In the genomic region with DNA sequence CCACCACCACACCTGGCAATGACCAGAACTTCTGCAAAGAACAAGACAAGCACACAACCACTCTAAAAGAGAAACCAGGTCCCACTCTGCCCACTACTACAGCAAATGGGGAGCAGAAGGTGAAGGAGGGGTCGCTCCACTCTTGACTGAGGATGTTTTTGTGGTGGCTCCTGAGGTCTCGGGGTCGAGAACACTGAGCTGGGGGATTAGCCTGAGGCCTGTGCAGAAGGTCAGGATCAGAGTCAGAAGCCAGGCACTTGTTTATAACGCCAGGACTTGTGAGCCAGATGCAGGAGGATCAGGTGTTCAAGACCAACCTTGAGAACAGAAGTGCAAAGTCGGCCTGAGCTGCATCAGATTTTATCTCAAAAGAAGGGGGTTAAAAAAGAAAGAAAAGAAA, we compare ENCODE assay signal across 23 mouse cellular contexts. TPM values are rescaled to one million over a fixed set of nuclear protein-coding genes. Genes with fewer than 3 reads are reported as not detected.
DNase-seq lines count a peak whose midpoint lies in the region; ATAC-seq and TF ChIP-seq lines count a peak whose summit lies in the region.
"Had no signal": no experiment of that assay in that cellular context is flagged by ENCODE, and none has a peak within 500 bp of the region (broad histone marks: within the 10 kb centered on the region; RNA-seq: fewer than 3 reads in every experiment).

No protein-coding gene starts in this region.

- no peak overlapping the region for H3K9ac ChIP-seq in hindbrain, embryonic 11.5 days (ENCODE audit: low read depth, low read length)
- H3K9ac ChIP-seq: embryonic facial prominence, embryonic 13.5 days; forebrain, embryonic 15.5 days; hindbrain, embryonic 13.5 days; liver, embryonic 12.5 days; liver, postnatal 0 days; midbrain, embryonic 15.5 days had no signal

- no peaks in the 10 kb centered on the region for H3K9me3 ChIP-seq in hindbrain, embryonic 11.5 days (ENCODE audit: control insufficient read depth, low read length)
- H3K9me3 ChIP-seq: embryonic facial prominence, embryonic 13.5 days; forebrain, embryonic 10.5 days; forebrain, embryonic 15.5 days; hindbrain, embryonic 13.5 days; liver, embryonic 12.5 days; midbrain, embryonic 15.5 days had no signal

- 78% methylated on average over 5 of the region's 5 CpGs for WGBS in hindbrain, embryonic 11.5 days

- H3K36me3 ChIP-seq in hindbrain, embryonic 11.5 days (ENCODE audit: control insufficient read depth, insufficient read depth, low read length), result no peaks in the 10 kb centered on the region
- H3K36me3 ChIP-seq: embryonic facial prominence, embryonic 13.5 days; forebrain, embryonic 10.5 days; forebrain, embryonic 15.5 days; hindbrain, embryonic 13.5 days; liver, embryonic 12.5 days; midbrain, embryonic 15.5 days had no signal

- TF ChIP-seq CTCF in gastrocnemius, adult 2 months (IDR thresholded peaks at IDR 0.05), result no peak
- TF ChIP-seq CTCF in layer of hippocampus, adult 2 months (conservative IDR thresholded peaks at IDR 0.05), result no peak
- no peak for TF ChIP-seq CTCF in bone marrow macrophage, adult 2 months (IDR thresholded peaks at IDR 0.05; ENCODE audit: low read depth, low read length)

- no peak for DNase-seq in gastrocnemius, adult 2 months
- no peak for DNase-seq in gastrocnemius, postnatal 36 days
- DNase-seq in layer of hippocampus, adult 2 months (ENCODE audit: low spot score in 2 of 2), result no peak
- DNase-seq in layer of hippocampus, adult 8-10 months (ENCODE audit: low spot score in 2 of 2), result no peak
- DNase-seq in thymus, postnatal 0 days (ENCODE audit: low spot score), result peak; percentile 45
- DNase-seq in left cerebral cortex, adult 18-20 months (ENCODE audit: low spot score in 2 of 2), result no peak
- DNase-seq in hindbrain, embryonic 11.5 days (ENCODE audit: low spot score), result no peak
- DNase-seq: cerebellum, adult 11 months; kidney, postnatal 14 days; liver, postnatal 0 days; right cerebral cortex, postnatal 25 days; spleen, adult 18-20 months had no signal

- no peak overlapping the region for H3K4me2 ChIP-seq in hindbrain, embryonic 11.5 days (replicated peaks; ENCODE audit: low read depth, low read length)
- H3K4me2 ChIP-seq: embryonic facial prominence, embryonic 13.5 days; forebrain, embryonic 15.5 days; hindbrain, embryonic 13.5 days; liver, embryonic 12.5 days; midbrain, embryonic 15.5 days had no signal

- intact Hi-C loops in gastrocnemius, adult 2 months (cut with DNase I), result no loop called here
- intact Hi-C loops in gastrocnemius, postnatal 36 days (cut with DNase I), result no loop called here

- H3K4me1 ChIP-seq in bone marrow macrophage, adult 2 months (ENCODE audit: control insufficient read depth, insufficient read depth, low read length), result peaks cover 8% of the 10 kb centered on the region
- H3K4me1 ChIP-seq in hindbrain, embryonic 11.5 days (replicated peaks; ENCODE audit: control insufficient read depth, insufficient read depth, low read length), result no peaks in the 10 kb centered on the region
- H3K4me1 ChIP-seq: embryonic facial prominence, embryonic 13.5 days; forebrain, embryonic 15.5 days; liver, embryonic 12.5 days; midbrain, embryonic 15.5 days had no signal

- no peaks in the 10 kb centered on the region for H3K27me3 ChIP-seq in hindbrain, embryonic 11.5 days (ENCODE audit: control insufficient read depth, insufficient read depth, low read length)
- H3K27me3 ChIP-seq: CH12.LX; embryonic facial prominence, embryonic 13.5 days; forebrain, embryonic 15.5 days; hindbrain, embryonic 13.5 days; midbrain, embryonic 15.5 days had no signal

- peak overlapping the region; percentile 77 for H3K27ac ChIP-seq in gastrocnemius, adult 2 months
- peak overlapping the region; percentile 80; the same call in 1 of the 2 replicates for H3K27ac ChIP-seq in layer of hippocampus, adult 2 months
- 0 out of 2 replicates have a peak overlapping the region, but pooled peaks have one; percentile 11 for H3K27ac ChIP-seq in bone marrow macrophage, adult 2 months (ENCODE audit: insufficient read depth, low read depth, low read length)
- H3K27ac ChIP-seq in hindbrain, embryonic 11.5 days (ENCODE audit: low read depth, low read length), result no peak overlapping the region
- H3K27ac ChIP-seq: embryonic facial prominence, embryonic 13.5 days; forebrain, embryonic 10.5 days; forebrain, embryonic 15.5 days; hindbrain, embryonic 13.5 days; liver, embryonic 12.5 days; midbrain, embryonic 15.5 days; stomach, postnatal 0 days had no signal

- H3K4me3 ChIP-seq in gastrocnemius, adult 2 months, result no peak overlapping the region
- no peak overlapping the region for H3K4me3 ChIP-seq in layer of hippocampus, adult 2 months
- H3K4me3 ChIP-seq in bone marrow macrophage, adult 2 months (ENCODE audit: insufficient read depth, low read length), result 0 out of 2 replicates have a peak overlapping the region, but pooled peaks have one; percentile 3
- H3K4me3 ChIP-seq in hindbrain, embryonic 11.5 days (ENCODE audit: low read depth, low read length), result no peak overlapping the region
- H3K4me3 ChIP-seq: embryonic facial prominence, embryonic 13.5 days; forebrain, embryonic 10.5 days; forebrain, embryonic 15.5 days; hindbrain, embryonic 13.5 days; liver, embryonic 12.5 days; midbrain, embryonic 15.5 days had no signal

- no peak for ATAC-seq in hindbrain, embryonic 11.5 days (ENCODE audit: low FRiP score)
- ATAC-seq: activated CD4-positive, CD25-positive, alpha-beta regulatory T cell, adult 4 months; forebrain, embryonic 15.5 days; intestine, postnatal 0 days; liver, embryonic 12.5 days; liver, postnatal 0 days; midbrain, embryonic 15.5 days had no signal

- TF ChIP-seq POLR2A in bone marrow macrophage, adult 2 months (IDR thresholded peaks at IDR 0.05; ENCODE audit: borderline replicate concordance, low read depth, low read length), result no peak

RNA-seq across cellular contexts. Expression of a gene that starts 3.6 kb away (rescaled TPM):
- under 1 TPM; 0.13 to 0.22 TPM for total RNA-seq in gastrocnemius, adult 2 months (2021)
- under 1 TPM; 0.44 to 0.77 TPM for total RNA-seq in gastrocnemius, postnatal 36 days (2021)
- total RNA-seq in layer of hippocampus, adult 2 months (2021), result under 1 TPM; 0.59 to 0.96 TPM
- total RNA-seq in layer of hippocampus, adult 8-10 months (2022), result 1 to 10 TPM in 2 of 4 experiments, under 1 TPM in 2; 0.69 to 3.6 (median 2.2) TPM
- not detected in 2 replicates for polyA plus RNA-seq in bone marrow macrophage, adult 2 months (2012; ENCODE audit: insufficient read depth, insufficient read length, missing spikeins)
- 159 and 186 TPM in 2 replicates for polyA plus RNA-seq in thymus, postnatal 0 days (2015; fragmentation: Nextera tagmentation; extraction: Ambion mirVana)
- total RNA-seq in left cerebral cortex, adult 18-20 months (2021), result 1 to 10 TPM; 5.2 to 5.4 TPM
- polyA plus RNA-seq in hindbrain, embryonic 11.5 days (2014; fragmentation: Nextera tagmentation; extraction: Ambion mirVana), result 0.11 TPM in 1 of 2 replicates, not detected in the other
- polyA plus RNA-seq: liver, embryonic 12.5 days had no signal

RNA-seq across cellular contexts. Expression of a gene that starts 21.9 kb away (rescaled TPM):
- total RNA-seq in gastrocnemius, adult 2 months (2021), result 10 to 100 TPM; 11.4 to 13.3 TPM
- total RNA-seq in gastrocnemius, postnatal 36 days (2021), result 10 to 100 TPM in 1 of 2 experiments, 1 to 10 TPM in 1; 9.8 to 12.4 TPM
- 10 to 100 TPM; 25.6 to 25.9 TPM for total RNA-seq in layer of hippocampus, adult 2 months (2021)
- 10 to 100 TPM; 26.6 to 28.1 (median 27.8) TPM for total RNA-seq in layer of hippocampus, adult 8-10 months (2022)
- 9.9 and 10.4 TPM in 2 replicates for polyA plus RNA-seq in bone marrow macrophage, adult 2 months (2012; ENCODE audit: insufficient read depth, insufficient read length, missing spikeins)
- polyA plus RNA-seq in thymus, postnatal 0 days (2015; fragmentation: Nextera tagmentation; extraction: Ambion mirVana), result 31.1 and 31.7 TPM in 2 replicates
- total RNA-seq in left cerebral cortex, adult 18-20 months (2021), result 10 to 100 TPM; 29.2 to 29.7 TPM
- polyA plus RNA-seq in hindbrain, embryonic 11.5 days (2014; fragmentation: Nextera tagmentation; extraction: Ambion mirVana), result 44.1 and 49.2 TPM in 2 replicates

RNA-seq across cellular contexts. Expression of a gene that starts 40.3 kb away (rescaled TPM):
- total RNA-seq in gastrocnemius, adult 2 months (2021), result 10 to 100 TPM in 1 of 2 experiments, 1 to 10 TPM in 1; 9.8 to 13.6 TPM
- total RNA-seq in gastrocnemius, postnatal 36 days (2021), result 1 to 10 TPM; 5.1 to 7.7 TPM
- total RNA-seq in layer of hippocampus, adult 2 months (2021), result 10 to 100 TPM; 45.5 to 46.8 TPM
- 10 to 100 TPM; 52.2 to 70.6 (median 55.7) TPM for total RNA-seq in layer of hippocampus, adult 8-10 months (2022)
- 2.6 and 3.7 TPM in 2 replicates for polyA plus RNA-seq in bone marrow macrophage, adult 2 months (2012; ENCODE audit: insufficient read depth, insufficient read length, missing spikeins)
- polyA plus RNA-seq in thymus, postnatal 0 days (2015; fragmentation: Nextera tagmentation; extraction: Ambion mirVana), result 61.7 and 72.6 TPM in 2 replicates
- 10 to 100 TPM; 42.6 to 44.7 TPM for total RNA-seq in left cerebral cortex, adult 18-20 months (2021)
- 3.6 and 4.0 TPM in 2 replicates for polyA plus RNA-seq in hindbrain, embryonic 11.5 days (2014; fragmentation: Nextera tagmentation; extraction: Ambion mirVana)
- polyA plus RNA-seq: activated CD4-positive, CD25-positive, alpha-beta regulatory T cell, adult 4 months had no signal

RNA-seq across cellular contexts. Expression of a gene that starts 50.8 kb away (rescaled TPM):
- total RNA-seq in gastrocnemius, adult 2 months (2021), result 10 to 100 TPM; 44.5 to 47.1 TPM
- 10 to 100 TPM; 44.8 to 46.2 TPM for total RNA-seq in gastrocnemius, postnatal 36 days (2021)
- 100 to 1,000 TPM; 133 to 135 TPM for total RNA-seq in layer of hippocampus, adult 2 months (2021)
- total RNA-seq in layer of hippocampus, adult 8-10 months (2022), result 100 to 1,000 TPM; 131 to 151 (median 146) TPM
- polyA plus RNA-seq in bone marrow macrophage, adult 2 months (2012; ENCODE audit: insufficient read depth, insufficient read length, missing spikeins), result 261 and 265 TPM in 2 replicates
- polyA plus RNA-seq in thymus, postnatal 0 days (2015; fragmentation: Nextera tagmentation; extraction: Ambion mirVana), result 44.5 and 48.3 TPM in 2 replicates
- 100 to 1,000 TPM; 154 to 168 TPM for total RNA-seq in left cerebral cortex, adult 18-20 months (2021)
- 28.1 and 28.4 TPM in 2 replicates for polyA plus RNA-seq in hindbrain, embryonic 11.5 days (2014; fragmentation: Nextera tagmentation; extraction: Ambion mirVana)
